Mouse (Mus musculus) limb, embryonic 15.5 days (tissue): ENCODE results near the gene Vmn2r34. TPM values are rescaled to one million over a fixed set of nuclear protein-coding genes. Genes with fewer than 3 reads are reported as not detected.
"Not testable (repeated sequence)": the region's sequence is repeated elsewhere in the genome, so short reads cannot be mapped to it uniquely, and the experiment has no call there.

ENCODE experiments used
- ATAC-seq: fragments of 200-750 bp; cut with Nextera tagmentation; 2 replicates; pipeline ENCODE4 v1.8.0; 2017; ENCODE audit warnings: low read depth, moderate TSS enrichment; ENCODE audit not compliant: insufficient number of reproducible peaks, low FRiP score, low TSS enrichment
- H3K27ac ChIP-seq: fragments of 300-500 bp; sonication (generic); 2 replicates; pipeline ENCODE4 v1.5.1; 2015; ENCODE audit warnings: moderate library complexity, mild to moderate bottlenecking, inconsistent platforms
- H3K27me3 ChIP-seq: fragments of 300-500 bp; sonication (generic); 2 replicates; pipeline ENCODE4 v1.6.1; 2015; ENCODE audit warnings: inconsistent platforms
- H3K36me3 ChIP-seq: fragments of 300-500 bp; sonication (generic); 2 replicates; pipeline ENCODE4 v1.6.1; 2015; ENCODE audit warnings: inconsistent platforms
- H3K4me1 ChIP-seq: fragments of 300-500 bp; sonication (generic); 2 replicates; pipeline ENCODE4 v1.6.1; 2015; ENCODE audit warnings: inconsistent platforms
- H3K4me2 ChIP-seq: fragments of 300-500 bp; sonication (generic); 2 replicates; pipeline ENCODE4 v1.6.1; 2015; ENCODE audit warnings: mild to moderate bottlenecking, inconsistent platforms
- H3K4me3 ChIP-seq: fragments of 300-500 bp; sonication (generic); 2 replicates; pipeline ENCODE4 v1.5.1; 2015; ENCODE audit warnings: mild to moderate bottlenecking, inconsistent platforms
- H3K9ac ChIP-seq: fragments of 300-500 bp; sonication (generic); 2 replicates; pipeline ENCODE4 v1.6.1; 2015; ENCODE audit warnings: inconsistent platforms
- H3K9me3 ChIP-seq: fragments of 300-500 bp; sonication (generic); 2 replicates; pipeline ENCODE4 v1.6.1; 2016; ENCODE audit warnings: inconsistent platforms
- WGBS: fragments of 180-500 bp; shearing (Covaris S2); methylation state at CpG from one replicate; pipeline ENCODE4 v1.1.7; 2015; 5-methylcytosine and 5-hydroxymethylcytosine counted together
- polyA plus RNA-seq: library from polyadenylated mRNA; unstranded; fragments of >200 nt; fragmentation: Nextera tagmentation; extraction: Ambion mirVana; gene quantifications from 2 replicates; pipeline ENCODE4 v1.2.1, GENCODE M21; 2015

Vmn2r34 gene
- not detected in 2 replicates for polyA plus RNA-seq

DNA sequence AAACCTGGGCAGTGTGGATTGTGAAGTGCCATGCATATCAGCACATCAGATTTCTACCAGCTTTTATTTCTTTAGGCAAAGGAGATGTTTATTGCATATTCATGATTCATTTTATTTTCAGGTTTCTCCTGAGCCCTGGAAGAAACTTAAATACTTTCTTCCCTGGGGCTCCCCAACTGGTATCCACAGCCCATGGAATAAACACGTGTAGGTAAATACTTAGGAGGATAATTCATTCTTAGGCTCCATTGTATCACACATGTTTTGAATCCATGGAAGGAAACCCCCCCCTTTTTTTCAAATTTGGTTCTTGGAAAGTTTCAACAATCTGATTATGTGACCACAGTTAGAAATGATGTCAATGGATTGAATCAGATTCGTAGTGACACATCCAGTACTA lies at the start of gene Vmn2r34:
Vmn2r34 (minus strand) TSS at position 101 of the 400 bp plus-strand sequence.
- H3K4me3 ChIP-seq, H3K36me3 ChIP-seq, H3K4me1 ChIP-seq, ATAC-seq, H3K4me2 ChIP-seq, H3K27me3 ChIP-seq, H3K27ac ChIP-seq, H3K9ac ChIP-seq, H3K9me3 ChIP-seq: not testable (repeated sequence)
- WGBS = 38% methylated on average over 2 of the region's 2 CpGs

DNA sequence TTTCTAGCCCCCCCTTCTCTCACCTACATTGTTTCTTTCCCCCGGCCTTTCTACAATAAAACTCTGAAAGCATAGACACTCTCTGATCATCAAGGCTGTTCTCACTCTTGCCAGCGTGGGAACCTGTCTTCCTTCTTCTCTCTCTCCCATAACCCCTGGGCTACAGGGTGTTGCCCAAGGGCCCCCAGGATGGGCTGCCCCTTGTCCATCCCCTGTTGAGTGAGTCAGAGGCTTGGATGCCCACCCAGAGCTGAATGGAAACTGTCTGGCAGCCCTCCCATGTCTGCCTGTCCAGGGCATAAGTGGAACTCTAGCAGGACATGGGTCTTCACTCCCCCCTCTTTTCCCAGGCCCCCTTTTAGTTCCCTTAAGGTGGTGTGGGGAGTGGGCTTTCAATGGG lies 15.3 kb downstream of the Vmn2r34 start:
- not testable (repeated sequence) for H3K27ac ChIP-seq, ATAC-seq, H3K4me1 ChIP-seq, H3K36me3 ChIP-seq, H3K4me2 ChIP-seq, H3K9me3 ChIP-seq, H3K9ac ChIP-seq, H3K4me3 ChIP-seq, H3K27me3 ChIP-seq
- 76% methylated on average over 2 of the region's 2 CpGs for WGBS

Other genes with a start within 250 kb of the Vmn2r34 start
- not detected in 2 replicates for gene Vmn2r32, start 209.5 kb downstream of the Vmn2r34 start, polyA plus RNA-seq
- not detected in 2 replicates for gene Vmn2r33, start 122.7 kb downstream of the Vmn2r34 start, polyA plus RNA-seq
- not detected in 2 replicates for gene Vmn2r35, start 130.4 kb upstream of the Vmn2r34 start, polyA plus RNA-seq
- not detected in 2 replicates for gene Vmn2r36, start 213.0 kb upstream of the Vmn2r34 start, polyA plus RNA-seq